Mouse (Mus musculus): ENCODE data around the gene Myh14.

Gene Myh14

GRCm38 (mm10) chr7:44598336-44598735 is 72.3 kb downstream of the Myh14 start:
- DNase-seq (ENCODE audit: low spot score) = no peak

DNA sequence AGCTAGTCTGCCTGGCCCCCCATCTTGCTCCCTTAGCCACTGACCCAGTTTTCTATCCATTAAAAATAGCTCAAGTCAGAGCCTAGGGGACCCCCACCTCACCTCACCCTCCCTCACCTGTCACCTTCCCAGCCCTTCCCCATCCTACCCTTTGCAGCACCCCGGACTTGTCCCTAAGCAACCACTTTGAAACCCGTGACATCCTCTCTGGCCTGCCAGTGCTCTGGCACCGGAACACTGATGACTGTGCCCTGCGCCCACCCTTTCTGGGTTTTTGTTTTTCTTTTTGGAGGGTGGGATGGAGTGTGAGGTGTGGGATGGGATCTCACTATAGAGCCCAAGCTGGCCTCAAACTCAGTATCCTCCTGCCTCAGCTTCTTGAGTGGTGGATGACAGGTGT is 73.0 kb downstream of the Myh14 start:
- no peak for DNase-seq (ENCODE audit: low spot score)

DNA sequence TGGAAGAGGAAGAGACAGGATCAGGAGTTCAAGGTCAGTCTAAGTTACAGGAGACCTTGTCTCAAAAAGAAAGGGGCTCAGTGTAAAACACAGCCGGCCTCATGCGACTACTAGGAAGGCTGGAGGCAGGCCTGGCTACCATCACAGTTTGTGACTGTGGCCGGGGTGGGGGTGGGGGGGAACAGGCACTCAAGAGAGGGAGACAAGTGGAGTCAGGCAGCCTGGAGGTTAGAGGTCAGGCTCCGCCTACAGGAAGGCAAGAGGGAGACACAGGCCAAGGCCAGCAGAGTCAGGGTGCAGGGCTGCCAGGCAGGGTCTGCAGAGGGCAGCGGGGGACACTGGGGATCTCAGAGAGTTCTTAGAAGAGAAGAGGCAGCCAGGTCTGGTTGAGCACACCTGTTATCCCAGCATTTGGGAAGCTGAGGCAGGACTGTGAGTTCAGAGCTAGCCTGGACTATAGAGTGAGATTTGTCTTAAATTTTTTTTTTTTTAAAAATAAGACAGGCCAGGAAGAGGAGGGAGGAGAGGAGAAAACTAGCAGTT is 73.6 kb downstream of the Myh14 start:
- peak; percentile 21 for DNase-seq (ENCODE audit: low spot score)

GRCm38 (mm10) chr7:44596051-44596450 is 74.6 kb downstream of the Myh14 start:
- no peak for DNase-seq (ENCODE audit: low spot score)

DNA sequence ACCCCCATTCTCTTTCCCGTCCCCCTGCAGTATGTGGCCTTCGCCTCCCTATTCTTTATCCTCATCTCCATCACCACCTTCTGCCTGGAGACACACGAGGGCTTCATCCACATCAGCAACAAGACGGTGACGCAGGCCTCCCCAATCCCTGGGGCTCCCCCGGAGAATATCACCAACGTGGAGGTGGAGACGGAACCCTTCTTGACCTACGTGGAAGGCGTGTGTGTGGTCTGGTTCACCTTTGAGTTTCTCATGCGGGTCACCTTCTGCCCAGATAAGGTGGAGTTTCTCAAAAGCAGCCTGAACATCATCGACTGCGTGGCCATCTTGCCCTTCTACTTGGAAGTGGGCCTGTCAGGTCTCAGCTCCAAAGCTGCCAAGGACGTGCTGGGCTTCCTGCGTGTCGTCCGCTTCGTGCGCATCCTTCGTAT is 75.5 kb downstream of the Myh14 start:
- DNase-seq (ENCODE audit: low spot score) = no peak

GRCm38 (mm10) chr7:44594291-44594690 is 76.4 kb downstream of the Myh14 start:
- DNase-seq (ENCODE audit: low spot score) = no peak

GRCm38 (mm10) chr7:44593775-44594174 is 76.9 kb downstream of the Myh14 start:
- DNase-seq (ENCODE audit: low spot score) = peak; percentile 94

GRCm38 (mm10) chr7:44593051-44593450 is 77.6 kb downstream of the Myh14 start:
- no peak for DNase-seq (ENCODE audit: low spot score)

DNA sequence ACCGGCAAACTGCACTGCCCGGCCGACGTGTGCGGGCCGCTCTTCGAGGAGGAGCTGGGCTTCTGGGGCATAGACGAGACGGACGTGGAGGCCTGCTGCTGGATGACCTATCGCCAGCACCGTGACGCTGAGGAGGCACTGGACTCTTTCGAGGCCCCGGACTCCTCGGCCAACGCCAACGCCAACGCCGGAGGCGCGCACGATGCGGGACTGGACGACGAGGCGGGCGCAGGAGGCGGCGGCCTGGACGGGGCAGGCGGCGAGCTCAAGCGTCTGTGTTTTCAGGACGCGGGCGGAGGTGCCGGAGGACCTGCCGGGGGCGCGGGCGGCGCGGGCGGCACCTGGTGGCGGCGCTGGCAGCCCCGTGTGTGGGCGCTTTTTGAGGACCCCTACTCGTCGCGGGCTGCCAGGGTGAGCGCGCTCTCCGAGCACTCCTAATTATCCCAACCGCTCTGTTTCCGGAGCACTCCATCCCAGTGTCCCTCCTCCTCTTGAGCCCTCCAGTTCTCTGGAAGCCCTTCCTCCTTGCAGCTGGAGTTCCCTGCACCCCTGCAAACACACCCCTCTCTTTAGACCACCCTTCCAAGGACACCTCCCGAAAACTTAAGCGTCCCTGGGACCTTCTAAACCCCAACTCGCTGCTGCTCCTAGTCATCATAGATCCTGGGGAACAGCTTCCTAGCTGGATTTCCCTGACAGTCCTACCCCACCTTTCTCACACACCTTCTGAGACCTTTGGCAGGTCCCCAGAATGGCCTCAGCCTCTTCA is 79.1 kb downstream of the Myh14 start:
- peak; percentile 27 for DNase-seq (ENCODE audit: low spot score)

DNA sequence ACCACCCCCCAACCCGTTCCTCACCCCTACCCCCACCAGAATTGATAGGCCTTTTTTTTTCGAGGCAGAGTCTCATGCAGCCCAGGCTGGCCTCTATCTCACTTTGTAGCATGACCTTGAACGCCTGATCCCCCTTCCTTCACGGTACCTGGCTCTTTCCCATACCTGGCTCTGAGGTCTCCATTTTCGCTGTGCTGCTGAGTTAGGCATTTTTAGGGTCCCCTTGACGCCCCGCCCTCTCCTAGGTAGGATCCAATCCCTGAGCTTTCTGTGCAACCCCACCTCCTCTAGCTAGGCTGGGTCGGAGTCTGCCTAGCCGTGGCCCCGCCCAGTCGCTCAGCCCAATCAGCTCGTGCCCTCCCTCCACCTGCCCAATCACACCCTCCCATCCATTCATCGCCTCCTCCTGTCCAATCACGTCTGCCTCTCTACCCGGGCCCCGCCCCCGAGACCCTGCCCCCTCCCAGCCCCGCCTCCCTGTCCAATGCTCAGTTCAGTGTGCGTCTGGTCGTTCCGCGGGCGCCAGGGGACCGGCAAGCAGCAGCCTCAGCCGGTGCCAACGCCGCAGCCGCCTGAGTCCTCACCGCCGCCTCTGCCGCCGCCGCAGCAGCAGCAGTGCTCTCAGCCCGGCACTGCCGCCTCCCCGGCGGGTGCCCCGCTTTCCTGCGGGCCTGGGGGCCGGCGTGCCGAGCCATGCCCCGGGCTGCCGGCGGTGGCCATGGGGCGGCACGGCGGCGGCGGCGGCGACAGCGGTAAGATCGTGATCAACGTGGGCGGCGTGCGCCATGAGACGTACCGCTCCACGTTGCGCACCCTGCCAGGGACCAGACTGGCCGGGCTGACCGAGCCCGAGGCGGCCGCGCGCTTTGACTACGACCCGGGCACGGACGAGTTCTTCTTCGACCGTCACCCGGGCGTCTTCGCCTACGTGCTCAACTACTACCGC is 80.0 kb downstream of the Myh14 start, which contains the start of gene Kcnc3:
Kcnc3 (plus strand) TSS at position 263 of the 946 bp plus-strand sequence.
- peak; percentile 97 for DNase-seq (ENCODE audit: low spot score)

DNA sequence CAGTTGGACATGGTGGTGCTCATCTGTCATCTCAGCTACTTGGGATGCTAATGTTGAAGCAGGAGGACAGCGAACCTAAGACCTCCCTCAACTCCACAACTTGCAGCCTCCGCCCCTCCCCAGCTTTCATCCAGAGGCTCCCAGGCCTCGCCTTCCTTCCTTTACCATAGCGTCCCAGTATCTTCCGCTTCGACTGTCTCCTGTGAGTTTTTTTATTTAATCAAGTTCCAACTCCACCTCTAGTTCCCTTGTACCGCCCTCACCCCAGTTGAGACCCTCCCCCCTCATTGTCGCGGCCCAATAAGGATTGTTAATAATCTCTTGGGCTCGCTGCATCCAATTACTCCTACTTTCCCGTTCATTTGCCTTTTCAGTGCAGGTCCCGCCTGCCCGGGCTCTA is 80.7 kb downstream of the Myh14 start:
- peak; percentile 43 for DNase-seq (ENCODE audit: low spot score)

DNA sequence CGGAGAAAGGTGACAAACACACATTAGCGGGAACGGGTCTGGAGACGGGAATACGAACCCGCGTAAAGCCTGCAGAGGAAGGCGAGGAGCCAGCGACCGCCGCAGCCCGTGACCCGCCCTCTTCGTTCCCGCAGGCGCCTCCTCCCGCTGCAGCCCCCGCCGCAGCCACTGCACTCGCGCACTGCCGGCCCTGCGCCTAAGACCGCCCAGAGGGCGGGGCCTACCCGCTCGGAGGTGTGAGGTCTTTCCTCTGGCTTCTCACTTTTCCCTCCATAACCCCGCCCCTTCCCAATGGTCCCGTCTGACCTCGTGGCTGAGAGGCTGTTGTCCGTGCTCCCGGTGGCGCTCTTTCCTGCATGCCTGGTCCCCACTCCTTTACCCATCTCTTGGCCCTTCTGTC is 81.5 kb downstream of the Myh14 start:
- peak; percentile 87 for DNase-seq (ENCODE audit: low spot score)

DNA sequence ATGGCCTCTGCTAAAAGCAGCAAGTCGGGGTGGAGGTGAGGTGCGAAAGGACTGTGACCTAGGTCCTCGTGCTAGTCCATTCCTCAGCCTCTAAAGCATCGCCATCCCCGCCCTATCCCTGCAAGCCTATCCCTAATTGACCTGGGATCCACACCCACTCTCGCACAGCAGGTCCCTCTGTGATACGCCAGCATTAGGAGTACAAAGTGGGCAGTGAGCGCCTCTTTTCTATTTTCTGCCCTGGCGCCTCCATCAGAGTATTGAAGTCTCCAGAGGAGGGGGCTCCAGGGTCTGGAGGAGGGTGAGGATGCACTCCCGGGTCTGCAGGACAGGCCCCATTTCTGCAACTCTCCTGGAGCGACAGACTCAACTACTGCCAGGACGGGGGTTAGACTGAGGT is 82.3 kb downstream of the Myh14 start:
- DNase-seq (ENCODE audit: low spot score) = no peak

DNA sequence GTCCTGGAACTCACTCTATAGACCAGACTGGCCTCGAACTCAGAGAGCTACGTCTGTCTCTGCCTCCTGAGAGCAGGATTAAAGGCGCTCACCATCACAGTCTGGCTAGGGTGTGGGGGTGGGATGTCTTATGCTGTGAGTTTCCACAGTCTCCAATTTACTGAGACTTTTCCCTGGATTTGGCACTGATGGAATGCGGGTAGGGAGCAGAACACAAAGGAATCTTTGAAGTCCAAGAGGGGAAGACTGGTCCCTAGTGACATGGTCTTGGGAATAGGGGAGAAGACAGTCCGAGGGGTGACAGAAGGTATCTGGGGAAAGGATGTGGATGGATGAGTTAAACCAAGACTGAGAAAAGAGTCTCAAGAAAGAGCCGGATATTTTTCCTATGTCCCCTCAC is 83.0 kb downstream of the Myh14 start:
- DNase-seq (ENCODE audit: low spot score) = no peak

DNA sequence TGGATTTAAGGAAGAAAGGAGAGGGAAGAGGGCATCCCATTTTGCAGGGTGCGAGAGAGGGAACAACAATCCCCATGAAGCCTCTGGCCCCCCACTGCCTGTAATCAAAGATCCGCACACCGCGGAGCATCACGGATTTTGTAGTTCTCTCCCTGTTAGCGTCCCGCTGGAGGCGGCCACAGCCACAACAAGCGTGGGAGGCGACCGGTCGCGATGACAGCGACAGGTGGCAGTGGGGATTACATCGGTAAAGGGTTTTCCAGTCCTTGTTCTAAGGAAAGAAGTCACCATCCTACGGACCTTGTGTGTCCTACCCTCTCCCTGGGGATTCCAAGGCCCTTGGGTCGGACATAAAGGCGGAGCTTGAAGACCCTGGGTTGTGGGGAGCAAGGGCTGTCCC is 83.7 kb downstream of the Myh14 start:
- DNase-seq (ENCODE audit: low spot score) = peak; percentile 88

- DNase-seq (ENCODE audit: low spot score) = no peak
Measured at GRCm38 (mm10) chr7:44586518-44586917, 84.1 kb downstream of the Myh14 start.

DNA sequence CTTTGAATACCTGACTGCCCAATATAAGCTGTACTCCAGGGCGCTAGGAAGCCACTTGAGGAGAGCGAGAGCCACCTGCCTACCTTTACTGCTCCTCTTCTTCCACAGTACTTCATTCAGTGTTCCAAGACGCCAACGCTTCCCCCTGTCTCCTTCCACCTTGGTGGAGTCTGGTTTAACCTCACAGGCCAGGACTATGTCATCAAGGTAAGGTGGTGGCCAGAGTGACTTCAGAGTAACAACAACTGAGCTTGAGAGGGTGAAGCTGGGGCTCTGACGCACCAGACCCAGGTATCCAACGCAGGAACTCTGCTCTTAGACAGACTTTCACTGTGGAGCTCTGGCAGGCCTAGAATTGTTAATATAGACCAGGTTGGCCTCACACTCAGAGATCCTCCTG is 85.0 kb downstream of the Myh14 start:
- no peak for DNase-seq (ENCODE audit: low spot score)

DNA sequence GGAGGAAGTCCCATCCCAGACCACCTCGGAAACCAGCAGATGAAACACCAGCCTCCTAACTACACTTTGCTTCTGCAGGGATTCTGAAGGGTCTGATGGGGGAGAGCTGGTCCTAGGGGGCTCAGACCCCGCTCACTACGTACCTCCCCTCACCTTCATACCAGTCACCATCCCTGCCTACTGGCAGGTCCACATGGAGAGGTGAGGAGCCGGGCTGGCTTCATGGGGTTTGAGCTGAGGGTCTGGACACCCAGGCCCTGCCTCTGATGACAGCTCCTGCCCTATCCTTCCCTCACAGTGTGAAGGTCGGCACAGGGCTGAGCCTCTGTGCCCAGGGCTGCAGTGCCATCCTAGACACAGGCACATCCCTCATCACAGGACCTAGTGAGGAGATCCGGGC is 85.7 kb downstream of the Myh14 start:
- no peak for DNase-seq (ENCODE audit: low spot score)

- no peak for DNase-seq (ENCODE audit: low spot score)
Measured at GRCm38 (mm10) chr7:44584265-44584804, 86.3 kb downstream of the Myh14 start.

DNA sequence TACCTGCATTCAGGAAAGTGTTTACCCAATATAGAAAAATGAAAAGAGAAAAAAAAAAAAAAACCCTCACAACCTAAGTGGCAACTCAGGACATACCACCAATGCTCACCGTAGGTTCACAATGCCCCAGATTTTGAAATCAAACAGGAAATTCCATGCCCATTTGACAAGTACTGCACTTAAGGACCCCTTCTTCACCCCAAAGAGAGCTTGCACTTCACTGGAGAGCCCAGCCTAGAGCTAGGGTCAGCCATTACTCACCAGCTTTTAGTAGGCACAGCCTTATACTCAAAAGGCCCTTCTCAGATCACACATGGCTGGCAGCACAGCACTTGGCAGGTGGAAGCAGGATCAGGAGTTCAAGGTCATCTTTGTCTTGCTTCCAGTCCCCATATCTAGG is 87.5 kb downstream of the Myh14 start:
- DNase-seq (ENCODE audit: low spot score) = no peak

DNA sequence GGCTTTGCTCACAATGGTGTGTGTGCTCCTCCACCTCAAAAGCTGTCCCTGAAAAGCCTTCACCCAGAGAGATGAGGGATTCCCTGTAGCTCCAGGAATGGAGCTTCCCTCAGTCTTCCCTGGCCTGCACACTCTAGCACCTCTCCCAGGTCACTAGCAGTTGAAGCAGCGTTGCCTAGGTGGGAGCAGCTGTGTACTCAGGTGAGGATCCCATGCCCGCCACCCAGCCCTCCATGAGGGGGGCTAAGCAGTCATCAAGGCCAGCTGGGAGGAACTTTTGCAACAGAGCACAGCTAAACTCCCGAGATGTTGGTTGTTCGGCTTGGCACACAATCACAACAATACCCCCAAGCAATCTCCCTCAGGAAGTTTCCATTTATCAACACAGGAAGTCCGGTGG is 87.9 kb downstream of the Myh14 start:
- DNase-seq (ENCODE audit: low spot score) = no peak

DNA sequence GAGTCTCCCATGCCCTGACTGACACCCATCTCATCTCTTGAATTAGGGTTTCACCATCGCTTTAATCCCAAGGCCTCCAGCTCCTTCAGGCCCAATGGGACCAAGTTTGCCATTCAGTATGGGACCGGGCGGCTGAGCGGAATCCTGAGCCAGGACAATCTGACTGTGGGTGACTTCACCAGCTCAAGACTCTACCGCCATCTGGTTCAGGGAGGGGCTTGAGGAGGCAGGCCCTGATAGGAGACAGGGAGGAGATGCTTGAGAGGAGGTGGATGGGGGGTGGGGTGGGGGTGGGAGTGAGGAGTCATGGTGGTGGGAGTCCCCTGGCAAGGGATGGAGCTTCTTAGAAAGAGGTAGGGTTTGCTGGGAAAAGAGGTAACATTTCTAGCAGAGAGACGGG is 89.0 kb downstream of the Myh14 start:
- DNase-seq (ENCODE audit: low spot score) = no peak
